Mouse (Mus musculus) hindbrain, embryonic 13.5 days (tissue): ENCODE measurements at regions not wholly inside any gene's neighbourhood (a gene's known extent, or its start where the extent isn't known, plus 50 kb on each side); places are given as distances from the start of the nearest gene placed in this dataset.

Experiments
- ATAC-seq: fragments of 200-750 bp; cut with Nextera tagmentation; 2 replicates; pipeline ENCODE4 v1.8.0; 2017; ENCODE audit warnings: moderate TSS enrichment; ENCODE audit not compliant: low FRiP score
- H3K27ac ChIP-seq: fragments of 300-500 bp; sonication (generic); 2 replicates; pipeline ENCODE4 v1.5.1; 2015; ENCODE audit warnings: inconsistent platforms, mild to moderate bottlenecking, moderate library complexity
- H3K27me3 ChIP-seq: fragments of 300-500 bp; sonication (generic); 2 replicates; pipeline ENCODE4 v1.6.1; 2015; ENCODE audit warnings: mild to moderate bottlenecking, inconsistent platforms
- H3K36me3 ChIP-seq: fragments of 300-500 bp; sonication (generic); 2 replicates; pipeline ENCODE4 v1.6.1; 2015; ENCODE audit warnings: mild to moderate bottlenecking, inconsistent platforms
- H3K4me1 ChIP-seq: fragments of 300-500 bp; sonication (generic); replicated peaks from 2 replicates; pipeline ENCODE4 v1.6.1; 2015; ENCODE audit warnings: inconsistent platforms
- H3K4me2 ChIP-seq: fragments of 300-500 bp; sonication (generic); 2 replicates; pipeline ENCODE4 v1.6.1; 2015; ENCODE audit warnings: inconsistent platforms, mild to moderate bottlenecking, moderate library complexity
- H3K4me3 ChIP-seq: fragments of 300-500 bp; sonication (generic); 2 replicates; pipeline ENCODE4 v1.5.1; 2015; ENCODE audit warnings: mild to moderate bottlenecking, inconsistent platforms
- H3K9ac ChIP-seq: fragments of 300-500 bp; sonication (generic); 2 replicates; pipeline ENCODE4 v1.6.1; 2015; ENCODE audit warnings: mild to moderate bottlenecking, inconsistent platforms
- H3K9me3 ChIP-seq: fragments of 300-500 bp; sonication (generic); 2 replicates; pipeline ENCODE4 v1.6.1; 2016; ENCODE audit warnings: inconsistent platforms
- WGBS: fragments of 180-500 bp; shearing (Covaris S2); methylation state at CpG from one replicate; pipeline ENCODE4 v1.1.7; 2015; 5-methylcytosine and 5-hydroxymethylcytosine counted together

DNA sequence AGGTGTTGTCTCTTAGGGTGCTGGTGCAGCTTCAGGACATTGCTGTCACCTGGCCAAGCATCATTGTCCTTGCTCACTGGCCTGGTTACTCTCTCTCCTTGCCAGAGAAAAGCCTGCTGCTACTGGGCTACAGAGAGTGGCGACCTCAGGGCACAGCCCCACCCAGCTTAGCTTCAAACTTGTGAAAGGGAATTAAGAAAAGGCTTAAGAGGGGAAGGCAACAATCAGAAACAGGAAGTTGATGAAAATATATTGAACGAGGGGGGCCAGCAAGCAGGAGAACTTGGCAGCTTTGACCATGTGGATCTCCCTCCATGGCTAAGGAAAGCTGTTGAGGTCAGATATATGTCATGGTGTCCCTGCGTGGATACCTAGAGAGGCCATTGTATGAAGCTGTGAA, 151.1 kb downstream of the Cd24a start:
- ATAC-seq: no peak
- no peaks in the 10 kb centered on the region for H3K36me3 ChIP-seq
- no peak overlapping the region for H3K4me2 ChIP-seq
- peaks cover under 1% of the 10 kb centered on the region for H3K4me1 ChIP-seq
- H3K27ac ChIP-seq: no peak overlapping the region
- no peak overlapping the region for H3K9ac ChIP-seq
- H3K27me3 ChIP-seq: 0 out of 2 replicates have a peak, but pooled peaks cover 5% of the 10 kb centered on the region
- H3K4me3 ChIP-seq: no peak overlapping the region
- H3K9me3 ChIP-seq: no peaks in the 10 kb centered on the region
- 70% methylated on average over 3 of the region's 3 CpGs for WGBS

- WGBS: 86% methylated on average over 13 of the region's 13 CpGs
- H3K9me3 ChIP-seq: no peaks in the 10 kb centered on the region
- H3K36me3 ChIP-seq: no peaks in the 10 kb centered on the region
- H3K4me2 ChIP-seq: no peak overlapping the region
- no peak for ATAC-seq
- no peak overlapping the region for H3K9ac ChIP-seq
- 0 out of 2 replicates have a peak, but pooled peaks cover 3% of the 10 kb centered on the region for H3K27me3 ChIP-seq
- no peak overlapping the region for H3K4me3 ChIP-seq
- no peak overlapping the region for H3K27ac ChIP-seq
- no peaks in the 10 kb centered on the region for H3K4me1 ChIP-seq
Observed at GRCm38 (mm10) chr10:43733618-43734415, 155.7 kb downstream of the Cd24a start.

GRCm38 (mm10) chr10:43739181-43739580, 161.1 kb downstream of the Cd24a start:
- no peak for ATAC-seq
- 87% methylated on average over 2 of the region's 2 CpGs for whole genome bisulfite sequencing
- H3K4me3 ChIP-seq: no peak overlapping the region

DNA sequence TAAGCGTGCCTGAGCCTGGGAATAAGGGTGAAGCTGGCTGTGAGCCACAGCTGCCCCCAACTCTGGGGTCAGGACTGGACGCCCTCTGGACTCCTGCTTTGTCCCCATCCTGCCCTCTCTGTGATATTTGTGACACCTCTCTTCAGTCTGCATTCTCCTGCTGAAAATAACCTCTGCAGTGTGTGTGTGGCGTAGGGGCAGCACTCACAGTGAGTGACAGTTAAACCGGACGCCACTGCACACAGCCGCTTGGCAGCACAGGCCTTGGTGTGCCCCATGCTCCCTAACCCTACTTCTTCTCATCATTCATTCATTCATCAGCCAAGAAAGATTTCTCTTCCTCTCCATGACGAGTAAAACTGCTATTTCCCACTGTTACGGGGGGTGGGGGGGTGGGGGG, 161.6 kb downstream of the Cd24a start:
- Histone ChIP-seq H3K4me2 (no peak overlapping the region; the same call in 1 of the 2 replicates), H3K27ac (peak overlapping the region; percentile 30; the same call in 1 of the 2 replicates), H3K4me1 (peaks cover 33% of the 10 kb centered on the region), H3K9ac (no peak overlapping the region), H3K4me3 (no peak overlapping the region), H3K36me3 (no peaks in the 10 kb centered on the region), H3K27me3 (0 out of 2 replicates have a peak, but pooled peaks cover 3% of the 10 kb centered on the region), H3K9me3 (no peaks in the 10 kb centered on the region)
- 36% methylated on average over 8 of the region's 8 CpGs for WGBS
- no peak for ATAC-seq

More at GRCm38 (mm10) chr10:43739181-43739580, 161.1 kb downstream of the Cd24a start:
- Histone ChIP-seq H3K36me3 (no peaks in the 10 kb centered on the region), H3K9me3 (no peaks in the 10 kb centered on the region), H3K9ac (no peak overlapping the region), H3K27ac (no peak overlapping the region; the same call in 1 of the 2 replicates), H3K4me1 (peaks cover 33% of the 10 kb centered on the region), H3K27me3 (0 out of 2 replicates have a peak, but pooled peaks cover 3% of the 10 kb centered on the region), H3K4me2 (no peak overlapping the region)

GRCm38 (mm10) chr10:43740204-43740865, 161.2 kb downstream of the Qrsl1 start:
- no peaks in the 10 kb centered on the region for H3K9me3 ChIP-seq
- H3K36me3 ChIP-seq: no peaks in the 10 kb centered on the region
- peak overlapping the region; percentile 28; the same call in 1 of the 2 replicates for H3K4me2 ChIP-seq
- H3K9ac ChIP-seq: peak overlapping the region; percentile 43; the same call in 1 of the 2 replicates
- 0 out of 2 replicates have a peak, but pooled peaks cover 3% of the 10 kb centered on the region for H3K27me3 ChIP-seq
- peak overlapping the region; percentile 45 for H3K27ac ChIP-seq
- peak; percentile 50 for ATAC-seq
- no peak overlapping the region for H3K4me3 ChIP-seq
- H3K4me1 ChIP-seq: peaks cover 33% of the 10 kb centered on the region
- WGBS: 31% methylated on average over 13 of the region's 13 CpGs

DNA sequence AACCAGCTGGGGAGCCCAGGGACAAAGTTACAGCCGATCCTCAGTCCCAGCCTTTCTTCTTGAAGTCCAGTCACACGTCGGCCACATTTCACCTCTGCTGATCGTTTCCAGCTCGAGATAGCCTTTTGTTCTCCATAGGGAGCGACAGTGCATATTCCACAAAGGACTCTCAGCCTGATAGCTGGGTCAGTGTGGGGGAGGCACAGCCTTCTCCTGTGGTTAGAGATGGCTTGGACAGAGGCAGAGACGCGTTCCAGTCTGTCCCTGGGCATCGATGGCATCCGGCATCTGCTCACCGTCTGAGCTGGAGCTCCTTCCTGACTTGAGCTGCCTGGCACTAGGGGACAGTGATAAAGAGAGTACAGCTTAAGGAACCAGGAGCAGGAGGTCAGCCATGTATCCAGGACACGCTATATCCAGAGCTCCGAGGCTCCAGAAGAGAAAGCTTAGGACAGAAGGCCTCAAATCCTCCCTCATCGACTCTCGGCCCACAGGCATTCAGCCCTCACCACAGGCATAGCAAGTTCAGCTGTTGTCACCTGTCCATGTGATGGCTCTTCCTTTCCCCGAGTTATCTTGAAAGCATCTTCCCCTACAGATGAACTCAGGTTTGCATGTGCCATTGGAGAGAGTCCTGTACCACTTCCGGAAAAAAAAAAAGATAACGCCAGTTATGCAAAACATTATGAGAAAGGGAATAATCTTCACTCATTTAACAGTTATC, 160.0 kb downstream of the Qrsl1 start:
- no peak for ATAC-seq
- no peaks in the 10 kb centered on the region for H3K36me3 ChIP-seq
- 0 out of 2 replicates have a peak, but pooled peaks cover 3% of the 10 kb centered on the region for H3K27me3 ChIP-seq
- 41% methylated on average over 18 of the region's 18 CpGs for WGBS
- H3K9ac ChIP-seq: peak overlapping the region; percentile 51
- peaks cover 33% of the 10 kb centered on the region for H3K4me1 ChIP-seq
- H3K27ac ChIP-seq: no peak overlapping the region
- no peaks in the 10 kb centered on the region for H3K9me3 ChIP-seq
- no peak overlapping the region for H3K4me2 ChIP-seq
- H3K4me3 ChIP-seq: no peak overlapping the region

GRCm38 (mm10) chr10:43742085-43743054, 159.2 kb downstream of the Qrsl1 start:
- H3K4me3 ChIP-seq: 0 out of 2 replicates have a peak overlapping the region, but pooled peaks have one; percentile 18
- no peaks in the 10 kb centered on the region for H3K36me3 ChIP-seq
- H3K27ac ChIP-seq: peak overlapping the region; percentile 58
- WGBS: 7% methylated on average over 15 of the region's 15 CpGs
- ATAC-seq: peak; percentile 70
- no peaks in the 10 kb centered on the region for H3K9me3 ChIP-seq
- H3K9ac ChIP-seq: peak overlapping the region; percentile 39; the same call in 1 of the 2 replicates
- H3K4me2 ChIP-seq: peak overlapping the region; percentile 49
- peaks cover 33% of the 10 kb centered on the region for H3K4me1 ChIP-seq
- H3K27me3 ChIP-seq: 0 out of 2 replicates have a peak, but pooled peaks cover 3% of the 10 kb centered on the region

- no peak overlapping the region for H3K9ac ChIP-seq
- no peak overlapping the region for H3K4me3 ChIP-seq
- no peak overlapping the region for H3K27ac ChIP-seq
- no peaks in the 10 kb centered on the region for H3K36me3 ChIP-seq
- H3K4me1 ChIP-seq: peaks cover 33% of the 10 kb centered on the region
- no peak for ATAC-seq
- WGBS: 99% methylated on average over 7 of the region's 7 CpGs
- H3K27me3 ChIP-seq: no peaks in the 10 kb centered on the region
- no peak overlapping the region for H3K4me2 ChIP-seq
- no peaks in the 10 kb centered on the region for H3K9me3 ChIP-seq
Observed at GRCm38 (mm10) chr10:43743188-43744120, 158.1 kb downstream of the Qrsl1 start.

DNA sequence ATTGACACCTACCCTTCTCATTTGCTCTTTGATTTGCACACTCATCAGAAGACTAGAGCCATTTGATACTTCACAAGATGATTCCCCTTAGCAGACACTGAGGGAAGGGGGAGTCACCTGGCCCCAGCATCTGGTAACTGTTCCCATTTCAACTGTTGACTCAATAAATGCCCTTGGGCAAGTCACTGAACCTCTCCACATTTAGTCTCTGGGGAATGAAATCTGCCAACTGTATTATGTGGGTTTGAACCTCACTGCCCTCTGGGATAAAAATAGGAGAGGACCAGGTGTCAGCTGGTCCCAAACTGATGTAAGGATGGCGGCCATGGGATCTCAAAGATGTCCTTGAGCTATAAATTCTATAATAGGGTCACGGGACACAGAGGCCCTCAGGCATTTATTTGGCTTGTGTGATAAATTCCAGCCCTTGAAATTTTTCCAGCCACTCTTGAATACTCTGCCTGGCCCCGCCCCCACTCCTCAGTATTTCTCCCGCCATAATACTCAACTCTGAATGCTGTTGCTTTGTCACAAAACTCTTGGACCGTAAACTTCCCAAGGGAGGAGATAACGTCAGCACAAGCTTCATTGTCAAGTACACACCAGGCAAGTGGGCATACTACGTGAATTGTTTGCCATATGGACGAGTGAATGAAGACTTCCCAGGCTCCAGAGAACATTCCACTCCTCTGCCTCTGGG, 155.5 kb downstream of the Qrsl1 start:
- Histone ChIP-seq H3K4me2 (no peak overlapping the region), H3K4me3 (no peak overlapping the region), H3K27me3 (no peaks in the 10 kb centered on the region), H3K36me3 (no peaks in the 10 kb centered on the region), H3K9ac (no peak overlapping the region), H3K4me1 (peaks cover 15% of the 10 kb centered on the region), H3K27ac (no peak overlapping the region), H3K9me3 (no peaks in the 10 kb centered on the region)
- no peak for ATAC-seq
- 73% methylated on average over 8 of the region's 8 CpGs for WGBS

DNA sequence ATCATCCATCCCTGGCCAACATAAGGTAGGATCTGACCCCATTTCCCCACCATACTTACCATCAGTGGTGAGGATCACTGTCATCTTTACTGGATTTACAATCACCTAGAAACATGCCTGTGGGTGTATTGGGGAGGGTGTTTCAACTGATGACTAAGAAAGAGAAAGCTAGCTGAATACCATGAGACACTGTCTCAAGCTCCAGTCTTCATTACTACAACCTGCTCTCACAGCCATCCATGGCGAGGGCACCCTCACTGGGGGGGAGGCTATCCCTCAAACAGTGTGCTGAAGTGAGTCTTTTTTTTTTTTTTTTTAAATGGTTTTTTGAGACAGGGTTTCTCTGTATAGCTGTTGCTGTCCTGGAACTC, 154.9 kb downstream of the Qrsl1 start:
- Histone ChIP-seq H3K9me3 (no peaks in the 10 kb centered on the region), H3K36me3 (no peaks in the 10 kb centered on the region), H3K4me1 (peaks cover 11% of the 10 kb centered on the region), H3K4me2 (no peak overlapping the region), H3K9ac (no peak overlapping the region), H3K27me3 (no peaks in the 10 kb centered on the region), H3K27ac (no peak overlapping the region), H3K4me3 (no peak overlapping the region)
- WGBS: 100% methylated on average over 1 of the region's 1 CpGs
- no peak for ATAC-seq
